Mouse (Mus musculus) spleen, adult 2 months (tissue): Measurements from ENCODE around the gene Zbtb20. TPM values are rescaled to one million over a fixed set of nuclear protein-coding genes. Genes with fewer than 3 reads are reported as not detected.

Experiments used
- DNase-seq, 2 experiments: peaks; one replicate each; pipeline versions ENCODE4 v3.0.0 to v3.0.0-alpha.2; 2012 to 2021; ENCODE audit warnings: low spot score in 2 of 2, low read depth in 1 of 2
- H3K27ac ChIP-seq: fragments of 200-500 bp; 2 replicates; pipeline ENCODE4 v1.5.1; 2012; ENCODE audit warnings: low read length, inconsistent platforms; ENCODE audit not compliant: insufficient read depth
- H3K27me3 ChIP-seq: fragments of 200-500 bp; 2 replicates; pipeline ENCODE4 v1.6.1; 2012; ENCODE audit warnings: mild to moderate bottlenecking, moderate library complexity, low read length, inconsistent platforms; ENCODE audit not compliant: control insufficient read depth, insufficient read depth
- H3K36me3 ChIP-seq: fragments of 200-500 bp; 2 replicates; pipeline ENCODE4 v1.6.1; 2012; ENCODE audit warnings: mild to moderate bottlenecking, low read length, inconsistent platforms; ENCODE audit not compliant: control insufficient read depth, insufficient read depth
- H3K4me1 ChIP-seq: fragments of 200-500 bp; 2 replicates; pipeline ENCODE4 v1.6.1; 2011; ENCODE audit warnings: inconsistent platforms; ENCODE audit not compliant: control insufficient read depth, insufficient read depth, insufficient read length
- H3K4me3 ChIP-seq: fragments of 200-500 bp; 2 replicates; pipeline ENCODE4 v1.5.1; 2011; ENCODE audit warnings: mild to moderate bottlenecking, inconsistent platforms; ENCODE audit not compliant: insufficient read depth, insufficient read length; ENCODE audit errors: extremely low read depth
- CTCF ChIP-seq: fragments of 200-500 bp; IDR thresholded peaks from 2 replicates; pipeline ENCODE4 v1.5.1; 2011; ENCODE audit warnings: mild to moderate bottlenecking, inconsistent platforms; ENCODE audit not compliant: insufficient read depth, insufficient read length, insufficient replicate concordance; ENCODE audit errors: extremely low read depth
- POLR2A ChIP-seq: fragments of 200-500 bp; IDR thresholded peaks from 2 replicates; pipeline ENCODE4 v1.6.1; 2011; ENCODE audit warnings: low read depth, low read length, inconsistent platforms
- WGBS: fragments of 180-500 bp; shearing (Covaris S2); methylation state at CpG from one replicate; pipeline ENCODE4 v1.1.7; 2018; 5-methylcytosine and 5-hydroxymethylcytosine counted together
- polyA plus RNA-seq: library from polyadenylated mRNA; depleted of rRNA; stranded (reverse); fragments of >200 nt; gene quantifications from 2 replicates; pipeline ENCODE4 v1.2.3, GENCODE M21; 2012; rRNA removed

Zbtb20 gene
- 8.6 and 9.8 TPM in 2 replicates for polyA plus RNA-seq

DNA sequence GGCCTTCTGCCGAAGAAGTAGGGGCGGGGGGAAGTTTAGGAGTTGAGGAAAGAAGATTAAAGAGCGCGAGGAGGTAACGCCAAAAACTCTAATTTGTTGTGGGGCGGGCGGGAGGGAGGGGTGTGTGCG is at the start of gene Zbtb20:
Gene Zbtb20 (plus strand): TSS at position 30 of the 129 bp plus-strand sequence.
- no peaks in the 10 kb centered on the region for H3K36me3 ChIP-seq
- TF ChIP-seq CTCF: no peak
- TF ChIP-seq POLR2A: no peak
- peak within 1 kb of the TSS; percentile 97 for H3K27ac ChIP-seq
- H3K27me3 ChIP-seq: no peaks in the 10 kb centered on the region
- H3K4me1 ChIP-seq: no peaks in the 10 kb centered on the region; the same call in 1 of the 2 replicates
- H3K4me3 ChIP-seq: peak within 1 kb of the TSS; percentile 93
- DNase-seq: no peak
- 0% methylated on average over 8 of the region's 8 CpGs for WGBS

DNA sequence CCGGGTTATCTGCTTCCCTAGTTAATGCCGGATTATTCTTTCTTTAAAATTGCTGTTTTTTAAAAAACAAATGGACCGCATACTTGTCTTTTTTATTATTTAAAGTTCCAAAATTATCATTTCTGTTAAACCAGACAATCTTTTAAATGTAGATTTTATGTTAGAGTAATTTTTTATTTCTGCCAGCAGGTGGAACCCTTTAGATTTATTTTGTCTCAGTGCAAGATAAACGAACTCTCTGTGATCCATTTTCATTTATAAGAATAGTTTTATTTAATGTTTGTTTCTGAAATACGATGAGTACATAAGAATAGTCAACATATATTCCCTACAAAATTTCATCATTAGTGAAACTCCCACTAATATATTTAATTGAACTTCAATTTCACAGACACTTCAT is 39.7 kb upstream of the Zbtb20 start:
- DNase-seq: no peak
- Histone ChIP-seq H3K36me3 (no peaks in the 10 kb centered on the region), H3K27me3 (no peaks in the 10 kb centered on the region), H3K4me3 (no peak overlapping the region), H3K27ac (no peak overlapping the region), H3K4me1 (no peaks in the 10 kb centered on the region)
- 62% methylated on average over 5 of the region's 5 CpGs for WGBS
- TF ChIP-seq CTCF (no peak), POLR2A (no peak)

DNA sequence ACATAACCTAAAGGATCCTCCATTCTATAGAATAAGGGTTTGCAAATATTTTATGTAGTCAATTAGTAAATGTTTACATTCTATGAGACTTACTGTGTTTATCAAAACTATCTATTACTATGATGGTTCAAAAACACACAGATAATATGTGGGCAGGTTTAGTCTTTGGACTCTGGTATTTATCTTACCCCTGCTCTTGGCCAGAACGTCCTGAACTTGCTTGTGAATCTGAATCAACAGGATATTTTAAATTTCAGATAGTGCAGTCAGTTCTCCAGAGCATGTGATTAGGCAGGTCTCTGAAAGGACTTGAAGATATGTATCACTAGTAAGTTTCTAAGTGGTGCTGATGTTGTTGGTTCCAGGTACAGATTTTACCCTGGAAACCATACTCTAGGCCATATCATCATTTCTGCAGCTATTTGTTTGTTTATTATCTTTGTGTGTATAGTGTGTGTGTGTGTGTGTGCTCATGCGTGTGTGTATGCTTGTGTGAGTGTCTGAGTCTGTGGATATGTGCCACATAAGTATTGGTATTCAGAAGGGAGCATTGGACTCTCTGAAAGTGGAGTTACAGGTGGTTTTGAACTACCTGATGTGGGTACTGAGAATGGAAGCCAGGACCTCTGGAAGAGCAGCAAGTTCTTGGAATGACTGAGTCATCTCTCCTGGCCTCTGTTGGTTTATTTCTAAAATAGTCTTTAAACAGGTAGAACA is 39.1 kb upstream of the Zbtb20 start:
- Histone ChIP-seq H3K27me3 (no peaks in the 10 kb centered on the region), H3K27ac (no peak overlapping the region), H3K36me3 (no peaks in the 10 kb centered on the region), H3K4me3 (no peak overlapping the region), H3K4me1 (no peaks in the 10 kb centered on the region)
- WGBS: 71% methylated on average over 2 of the region's 2 CpGs
- TF ChIP-seq POLR2A (no peak), CTCF (no peak)
- DNase-seq: no peak

GRCm38 (mm10) chr16:42838226-42838625 is 37.5 kb upstream of the Zbtb20 start:
- H3K27ac ChIP-seq: no peak overlapping the region
- H3K36me3 ChIP-seq: no peaks in the 10 kb centered on the region
- 87% methylated on average over 4 of the region's 4 CpGs for WGBS
- DNase-seq: no peak
- H3K4me1 ChIP-seq: no peaks in the 10 kb centered on the region
- no peak overlapping the region for H3K4me3 ChIP-seq
- H3K27me3 ChIP-seq: no peaks in the 10 kb centered on the region
- no peak for TF ChIP-seq CTCF
- no peak for TF ChIP-seq POLR2A

DNA sequence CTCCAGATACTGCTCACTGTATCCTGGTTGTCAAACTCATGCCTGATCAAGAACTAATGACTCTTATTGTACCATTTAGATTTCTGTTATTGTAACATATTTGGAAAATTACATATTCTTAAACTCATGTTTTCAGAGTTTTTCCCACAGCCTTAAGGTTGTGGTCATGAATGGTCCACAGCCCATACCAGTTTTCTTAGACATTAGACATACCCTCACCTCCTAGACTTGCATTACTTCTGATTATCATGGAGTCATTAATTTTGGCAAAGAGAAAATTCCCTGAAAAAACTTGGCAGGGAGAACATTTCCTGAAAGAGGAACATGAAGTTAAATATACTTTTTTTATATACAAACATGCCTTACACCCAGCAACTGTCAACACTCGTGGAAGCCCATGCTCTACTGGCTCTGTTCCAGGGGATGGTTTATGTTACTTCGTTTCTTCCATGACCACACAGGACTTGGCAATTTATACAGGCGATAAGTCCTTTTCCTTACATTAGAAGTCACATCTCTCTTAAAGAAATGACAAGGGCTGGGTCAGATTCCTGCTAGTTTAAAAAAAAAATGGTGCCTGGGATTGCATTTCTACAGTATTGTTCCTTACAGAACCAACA is 18.0 kb upstream of the Zbtb20 start:
- H3K4me3 ChIP-seq: no peak overlapping the region
- H3K27me3 ChIP-seq: no peaks in the 10 kb centered on the region
- DNase-seq: no peak
- H3K4me1 ChIP-seq: no peaks in the 10 kb centered on the region
- TF ChIP-seq CTCF: no peak
- TF ChIP-seq POLR2A: no peak
- no peak overlapping the region for H3K27ac ChIP-seq
- 85% methylated on average over 3 of the region's 3 CpGs for WGBS
- H3K36me3 ChIP-seq: no peaks in the 10 kb centered on the region

GRCm38 (mm10) chr16:42859251-42859650 is 16.4 kb upstream of the Zbtb20 start:
- 77% methylated on average over 4 of the region's 4 CpGs for WGBS
- TF ChIP-seq CTCF (no peak), POLR2A (no peak)
- no peaks in the 10 kb centered on the region for H3K36me3 ChIP-seq

GRCm38 (mm10) chr16:42863231-42863630 is 12.4 kb upstream of the Zbtb20 start:
- 82% methylated on average over 2 of the region's 2 CpGs for WGBS
- H3K4me1 ChIP-seq: no peaks in the 10 kb centered on the region

More at GRCm38 (mm10) chr16:42859251-42859650, 16.4 kb upstream of the Zbtb20 start:
- H3K4me1 ChIP-seq: no peaks in the 10 kb centered on the region
- H3K27ac ChIP-seq: no peak overlapping the region
- no peak overlapping the region for H3K4me3 ChIP-seq
- H3K27me3 ChIP-seq: no peaks in the 10 kb centered on the region
- no peak for DNase-seq

More at GRCm38 (mm10) chr16:42863231-42863630, 12.4 kb upstream of the Zbtb20 start:
- Histone ChIP-seq H3K27ac (no peak overlapping the region), H3K4me3 (no peak overlapping the region), H3K36me3 (no peaks in the 10 kb centered on the region), H3K27me3 (no peaks in the 10 kb centered on the region)
- DNase-seq: no peak
- TF ChIP-seq POLR2A: no peak
- no peak for TF ChIP-seq CTCF
